Mouse (Mus musculus) right cerebral cortex, postnatal 10 days (tissue): ENCODE results near the gene Igf2bp2.

Experiments
- DNase-seq, 2 experiments: peaks; one replicate each; pipeline ENCODE4 v3.0.0; 2021; ENCODE audit warnings: low spot score in 2 of 2

Igf2bp2 gene

GRCm38 (mm10) chr16:22162512-22163455 lies at the start of gene Igf2bp2:
TSS of gene Igf2bp2 (minus strand) at chr16:22163299.
- DNase-seq: peak; percentile 24 to 26

- no peak for DNase-seq
Measured at GRCm38 (mm10) chr16:22203501-22203900, 40.4 kb upstream of the Igf2bp2 start.

GRCm38 (mm10) chr16:22201858-22202257 lies 38.8 kb upstream of the Igf2bp2 start:
- DNase-seq: no peak

- no peak for DNase-seq
Measured at GRCm38 (mm10) chr16:22200476-22200875, 37.4 kb upstream of the Igf2bp2 start.

- no peak for DNase-seq
Measured at GRCm38 (mm10) chr16:22187366-22187765, 24.3 kb upstream of the Igf2bp2 start.

GRCm38 (mm10) chr16:22185411-22185810 lies 22.3 kb upstream of the Igf2bp2 start:
- DNase-seq: no peak

GRCm38 (mm10) chr16:22184113-22184512 lies 21.0 kb upstream of the Igf2bp2 start:
- no peak for DNase-seq

- no peak for DNase-seq
Measured at GRCm38 (mm10) chr16:22182286-22182685, 19.2 kb upstream of the Igf2bp2 start.

- DNase-seq: no peak
Measured at GRCm38 (mm10) chr16:22178793-22179192, 15.7 kb upstream of the Igf2bp2 start.

GRCm38 (mm10) chr16:22177999-22178398 lies 14.9 kb upstream of the Igf2bp2 start:
- no peak for DNase-seq

- no peak for DNase-seq
Measured at GRCm38 (mm10) chr16:22168731-22169130, 5.6 kb upstream of the Igf2bp2 start.

GRCm38 (mm10) chr16:22165556-22165955 lies 2.5 kb upstream of the Igf2bp2 start:
- no peak for DNase-seq

- DNase-seq: no peak
Measured at GRCm38 (mm10) chr16:22164446-22164845, 1.3 kb upstream of the Igf2bp2 start.

- DNase-seq: peak; percentile 37 to 38
Measured at GRCm38 (mm10) chr16:22163456-22163851, 355 bp upstream of the Igf2bp2 start.

GRCm38 (mm10) chr16:22162066-22162511 lies 1.0 kb downstream of the Igf2bp2 start:
- peak; percentile 21 to 25 for DNase-seq

- DNase-seq: peak; percentile 23 to 29
Measured at GRCm38 (mm10) chr16:22161351-22162065, 1.6 kb downstream of the Igf2bp2 start.

GRCm38 (mm10) chr16:22160386-22161145 lies 2.5 kb downstream of the Igf2bp2 start:
- DNase-seq: no peak

GRCm38 (mm10) chr16:22152941-22153444 lies 10.1 kb downstream of the Igf2bp2 start:
- no peak for DNase-seq

- DNase-seq: no peak
Measured at GRCm38 (mm10) chr16:22151706-22152315, 11.3 kb downstream of the Igf2bp2 start.

- no peak for DNase-seq
Measured at GRCm38 (mm10) chr16:22150421-22150820, 12.7 kb downstream of the Igf2bp2 start.

GRCm38 (mm10) chr16:22149659-22150345 lies 13.3 kb downstream of the Igf2bp2 start:
- no peak for DNase-seq
